Mouse (Mus musculus) spleen, postnatal 4 days (tissue): ENCODE results near the gene Sf3b3.
A peak's percentile ranks its signal among the peaks of the same experiment; 100 is the strongest.
"Not testable (repeated sequence)": the region's sequence is repeated elsewhere in the genome, so short reads cannot be mapped to it uniquely, and the experiment has no call there.

Source experiments
- DNase-seq, 2 experiments: peaks; one replicate each; pipeline ENCODE4 v3.0.0; 2022; ENCODE audit warnings: low spot score in 2 of 2

The Sf3b3 gene

DNA sequence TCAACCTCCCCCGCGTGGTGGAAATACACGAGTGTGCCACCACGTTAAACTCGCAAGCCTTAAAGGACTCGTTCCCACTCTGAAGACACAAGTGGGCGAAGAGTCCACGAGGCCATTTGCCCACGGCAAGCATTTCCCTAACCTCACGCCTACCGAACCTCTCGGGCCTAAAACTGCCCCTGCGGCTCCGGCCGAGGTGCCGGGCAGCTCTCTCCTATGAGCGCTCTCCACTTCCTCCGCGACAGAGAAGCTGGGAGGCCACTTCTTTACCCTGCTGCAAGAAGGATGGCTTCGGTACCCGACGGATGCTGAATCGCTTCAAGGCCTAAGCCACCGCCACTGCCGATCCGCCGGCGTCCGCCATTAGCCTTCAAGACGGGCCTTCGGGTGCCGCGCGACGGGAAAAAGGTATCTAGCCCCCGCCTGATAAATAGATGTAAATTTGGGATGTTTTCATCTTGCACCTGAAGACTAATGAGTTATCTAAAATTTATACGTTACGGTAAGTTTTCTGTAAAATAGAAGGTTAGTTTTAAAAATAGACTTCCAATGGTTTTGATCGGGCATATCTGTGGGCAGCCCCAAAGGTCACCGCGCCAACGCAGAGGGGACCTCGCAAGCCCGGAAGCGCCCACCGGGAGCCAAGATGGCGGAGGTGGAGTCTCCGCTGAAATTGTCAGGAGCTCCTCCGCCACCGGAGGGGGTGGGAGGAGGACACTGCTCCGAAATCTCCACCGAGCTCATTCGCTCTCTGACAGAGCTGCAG lies at the start of gene Sf3b3, which contains the start of gene Cog4:
Gene Sf3b3 (minus strand): TSS at position 383 of the 766 bp plus-strand sequence.
Gene Cog4 (plus strand): TSS at position 196 of the 766 bp plus-strand sequence.
- DNase-seq, result peak; percentile 85 to 92

DNA sequence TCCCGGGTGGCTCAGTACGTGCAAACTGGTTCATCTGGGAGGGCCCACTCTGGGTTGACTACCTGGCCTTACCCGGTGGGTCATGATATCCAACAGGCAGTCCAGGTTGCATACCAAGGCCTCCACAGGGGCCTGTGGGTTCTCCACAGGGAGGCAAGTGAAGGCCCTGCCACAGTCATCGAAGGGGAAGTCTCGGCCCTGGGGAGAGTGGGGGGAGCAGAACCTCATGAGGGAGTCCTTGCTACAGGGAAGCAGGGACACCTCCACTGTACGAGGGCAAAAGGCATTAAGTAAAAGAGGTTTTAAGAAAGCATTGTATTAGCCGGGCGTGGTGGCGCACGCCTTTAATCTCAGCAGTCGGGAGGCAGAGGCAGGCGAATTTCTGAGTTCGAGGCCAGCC lies 49.2 kb upstream of the Sf3b3 start:
- DNase-seq, result no peak

DNA sequence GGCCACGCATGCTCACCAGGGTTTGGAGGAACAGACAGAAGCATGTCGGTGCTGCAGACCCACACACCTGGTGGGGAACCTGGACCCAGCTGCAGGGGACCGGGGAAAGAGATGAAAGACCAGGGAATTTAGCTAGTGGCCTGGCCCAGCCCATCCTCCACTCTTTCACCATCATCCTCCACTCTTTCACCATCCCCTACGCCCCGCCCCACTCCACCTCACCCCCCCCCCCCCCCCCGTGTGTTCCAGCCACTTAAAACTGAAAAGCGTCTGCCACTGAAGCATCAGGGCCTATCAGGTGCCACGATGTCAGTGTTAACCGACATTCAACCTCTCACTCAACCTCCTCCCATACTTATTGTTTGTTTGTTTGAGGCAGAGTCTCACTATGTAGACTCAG lies 48.7 kb upstream of the Sf3b3 start:
- DNase-seq, result no peak

DNA sequence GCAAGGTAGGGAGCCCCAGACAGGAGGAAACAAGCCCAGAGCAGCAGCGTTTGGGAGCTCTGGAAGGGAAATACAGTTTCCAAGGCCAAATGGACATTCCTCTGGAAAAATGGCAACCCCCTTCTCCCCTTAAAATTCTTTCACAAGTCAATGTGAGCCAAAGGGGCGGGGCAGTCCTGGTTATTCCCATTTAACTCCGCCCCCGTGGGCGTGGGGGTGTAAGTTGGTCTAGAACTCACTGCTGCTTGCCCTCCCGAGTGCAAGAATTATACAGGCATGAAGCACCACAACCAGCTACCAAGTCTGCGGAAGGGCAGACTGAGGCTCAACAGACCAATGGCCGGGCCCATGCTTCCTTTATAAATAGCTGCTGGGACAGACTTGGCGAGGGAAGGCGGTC lies 48.3 kb upstream of the Sf3b3 start:
- DNase-seq, result no peak

DNA sequence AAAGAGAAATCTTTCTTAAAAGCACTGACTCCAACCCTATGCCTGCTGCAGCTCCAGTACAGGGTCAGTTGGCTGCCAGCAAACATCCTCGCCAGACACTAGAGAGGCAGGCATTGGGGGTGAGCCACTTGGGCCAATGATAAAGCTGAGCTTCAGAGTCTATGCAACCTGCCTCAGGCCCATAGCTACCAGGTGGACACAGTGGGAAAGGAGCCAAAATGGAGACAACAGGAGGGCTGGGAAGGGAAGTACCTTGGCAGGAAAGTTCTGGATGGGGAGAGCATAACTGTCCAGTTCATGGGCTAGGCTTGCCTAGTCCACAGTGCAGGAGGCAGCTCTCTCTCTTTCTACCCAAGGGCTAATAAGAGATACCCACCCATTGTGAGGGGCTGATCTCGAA lies 46.3 kb upstream of the Sf3b3 start:
- no peak for DNase-seq

DNA sequence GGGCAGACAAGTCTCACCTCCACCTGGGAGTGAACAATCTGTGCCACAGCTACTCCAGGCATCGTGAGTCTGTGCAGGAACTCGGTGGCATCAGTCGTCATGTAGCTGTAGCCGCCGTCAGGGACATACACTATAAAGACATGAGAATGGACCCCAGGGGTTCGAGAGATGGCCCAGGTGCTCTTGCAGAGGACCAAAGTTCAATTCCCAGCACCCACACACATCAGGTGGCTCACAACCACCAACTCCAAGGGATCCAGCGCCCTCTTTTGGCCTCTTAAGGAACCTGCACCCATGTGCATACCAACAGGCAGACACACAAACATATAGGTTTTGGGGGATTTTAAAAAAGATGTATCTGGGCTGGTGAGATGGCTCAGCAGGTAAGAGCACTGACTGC lies 45.5 kb upstream of the Sf3b3 start:
- no peak for DNase-seq

DNA sequence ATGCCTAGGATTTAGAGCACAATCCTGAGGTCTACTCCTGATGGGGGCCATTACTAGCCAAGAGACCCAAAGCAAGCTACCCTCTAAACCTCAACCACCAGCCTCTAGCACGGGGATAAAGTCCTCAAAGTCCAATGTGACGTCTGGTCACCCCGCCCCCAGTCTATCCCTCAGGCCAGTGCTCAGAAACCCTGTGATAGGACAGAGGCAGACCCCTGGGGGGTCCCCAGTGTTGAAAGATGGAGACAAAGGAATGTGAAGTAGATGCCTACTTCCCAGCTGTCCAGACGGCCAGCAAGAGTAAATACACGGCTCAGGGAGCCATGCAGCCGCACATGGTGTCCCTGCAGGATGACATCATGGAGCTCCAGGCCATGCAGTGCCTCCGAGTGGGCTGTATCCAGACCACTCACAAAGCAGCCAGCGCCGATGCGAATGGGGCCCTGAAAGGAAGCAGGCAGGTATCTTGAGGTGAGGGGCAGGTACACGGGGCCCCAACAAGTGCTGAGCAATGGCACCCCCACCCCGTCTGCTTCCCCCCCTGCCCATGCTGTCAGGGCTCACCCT lies 43.4 kb upstream of the Sf3b3 start:
- no peak for DNase-seq

DNA sequence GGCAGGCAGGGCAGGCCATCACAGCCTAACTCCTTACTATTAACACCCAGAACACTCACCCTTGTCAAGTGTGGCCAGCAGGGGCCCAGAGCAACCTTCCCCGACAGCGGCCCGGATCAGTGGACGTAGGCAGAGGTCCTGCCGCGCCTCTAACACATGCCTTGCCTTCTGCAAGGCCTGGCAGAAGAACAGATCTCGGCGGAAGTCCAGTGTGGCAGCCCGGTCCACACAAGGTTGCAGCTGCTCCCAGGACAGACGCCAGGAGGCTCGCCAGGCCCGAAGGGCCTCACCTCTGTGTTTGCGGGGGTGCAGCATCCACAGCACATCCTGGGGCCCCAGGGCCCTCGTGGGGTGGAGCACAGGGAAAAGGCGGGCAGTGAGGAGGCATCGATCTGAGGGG lies 42.3 kb upstream of the Sf3b3 start:
- no peak for DNase-seq

DNA sequence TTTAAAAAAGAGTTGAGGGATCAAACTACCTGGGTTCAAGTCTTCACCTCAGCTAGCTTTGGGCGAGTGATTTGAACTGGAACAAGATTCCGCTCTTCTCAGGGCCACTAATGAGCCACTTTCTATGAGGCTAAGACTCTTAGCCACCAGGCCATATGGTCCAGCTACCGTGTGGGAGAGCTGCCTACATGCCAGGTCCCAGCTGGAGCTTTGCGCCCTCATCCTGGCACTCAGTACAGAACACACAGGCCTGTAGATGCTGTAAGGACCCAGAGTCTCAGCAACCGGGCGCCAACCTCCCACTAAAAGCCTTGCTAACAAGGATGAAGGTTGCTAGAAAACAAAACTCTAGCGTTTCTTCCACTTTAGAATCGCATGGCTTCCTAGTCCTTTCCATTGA lies 41.9 kb upstream of the Sf3b3 start:
- DNase-seq, result no peak

DNA sequence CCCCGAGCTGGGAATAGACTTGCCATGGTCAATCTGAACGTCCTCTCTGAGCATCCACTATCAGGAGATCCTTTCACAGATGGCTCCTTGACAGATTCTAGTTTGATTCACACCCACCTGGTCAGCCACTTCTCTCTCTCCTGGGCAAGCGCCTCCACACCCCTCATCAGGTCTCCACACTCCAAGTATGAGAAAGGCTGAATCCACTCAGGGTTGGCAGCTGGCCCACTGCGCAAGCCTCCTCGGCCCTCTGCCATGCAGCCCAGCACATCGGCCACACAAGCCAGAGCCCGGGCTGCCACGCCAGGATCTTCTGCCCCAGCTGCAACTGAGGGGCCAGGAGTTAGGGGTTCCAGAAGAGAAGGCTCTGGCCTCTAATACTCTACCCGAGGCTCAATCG lies 41.0 kb upstream of the Sf3b3 start:
- no peak for DNase-seq

DNA sequence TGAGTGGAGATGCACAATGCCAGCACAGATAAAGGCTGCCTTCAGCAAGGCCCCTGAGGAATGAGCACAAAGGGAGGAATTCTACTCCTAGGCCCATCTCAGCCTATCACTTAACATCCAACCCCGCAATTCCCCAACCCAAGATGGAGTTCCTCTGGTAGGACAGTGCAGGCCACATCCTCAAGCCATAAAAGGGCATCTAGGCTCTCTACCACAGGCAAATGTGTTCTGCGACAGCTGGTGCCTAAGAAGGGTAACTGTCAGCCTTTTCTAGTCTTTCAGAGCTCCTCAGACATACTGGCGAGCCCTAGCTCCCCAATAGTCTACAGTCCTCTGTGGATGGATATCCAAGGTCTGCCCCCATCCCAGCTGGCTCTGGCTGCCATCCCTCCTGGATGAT lies 40.0 kb upstream of the Sf3b3 start:
- DNase-seq, result no peak

DNA sequence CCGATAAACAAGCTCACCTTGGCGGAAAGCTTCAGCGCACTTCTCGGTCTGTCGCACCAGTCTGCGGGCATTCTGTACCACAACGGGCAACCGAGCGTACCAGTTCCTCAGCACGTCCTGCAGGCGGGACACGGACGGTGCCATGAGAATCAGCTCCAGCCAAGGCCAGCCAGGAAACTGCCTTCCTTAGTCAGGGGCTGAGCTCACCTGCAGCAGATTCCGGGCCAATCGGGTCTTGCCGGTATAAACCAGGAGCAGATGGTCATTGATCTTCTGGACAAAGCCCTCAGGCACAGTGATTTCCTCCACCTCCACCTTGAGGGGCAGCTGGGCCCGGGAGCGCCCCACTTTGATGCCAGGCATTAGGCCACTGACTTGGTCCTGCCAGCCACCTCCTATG lies 37.2 kb upstream of the Sf3b3 start:
- DNase-seq, result no peak

DNA sequence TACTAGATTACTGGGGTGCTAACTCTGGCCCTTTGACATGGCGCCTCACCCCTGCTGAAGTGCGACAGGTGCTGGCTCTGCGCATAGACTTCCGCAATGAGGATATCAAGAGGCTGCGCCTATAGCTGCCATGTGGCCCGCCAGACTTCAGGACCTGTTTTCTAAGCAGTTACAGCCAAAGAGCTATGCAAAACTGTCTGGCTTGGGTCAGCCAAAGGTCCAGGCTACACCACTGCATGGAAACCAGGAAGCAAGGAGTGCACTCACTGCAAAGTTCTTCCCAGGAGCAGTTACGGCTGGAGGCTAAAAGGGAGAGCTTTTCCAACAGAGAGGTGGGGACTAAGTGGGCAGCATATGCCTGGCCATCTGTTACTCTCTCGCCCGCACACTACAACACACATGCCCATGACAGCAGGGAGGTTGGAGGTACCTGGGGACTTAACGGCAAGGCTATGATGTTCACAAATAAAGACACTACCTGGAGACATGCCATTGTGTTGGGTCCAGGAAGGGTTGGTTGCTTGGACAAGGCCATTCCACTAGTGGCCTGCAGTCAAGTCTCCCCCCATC lies 35.2 kb upstream of the Sf3b3 start:
- DNase-seq, result no peak

DNA sequence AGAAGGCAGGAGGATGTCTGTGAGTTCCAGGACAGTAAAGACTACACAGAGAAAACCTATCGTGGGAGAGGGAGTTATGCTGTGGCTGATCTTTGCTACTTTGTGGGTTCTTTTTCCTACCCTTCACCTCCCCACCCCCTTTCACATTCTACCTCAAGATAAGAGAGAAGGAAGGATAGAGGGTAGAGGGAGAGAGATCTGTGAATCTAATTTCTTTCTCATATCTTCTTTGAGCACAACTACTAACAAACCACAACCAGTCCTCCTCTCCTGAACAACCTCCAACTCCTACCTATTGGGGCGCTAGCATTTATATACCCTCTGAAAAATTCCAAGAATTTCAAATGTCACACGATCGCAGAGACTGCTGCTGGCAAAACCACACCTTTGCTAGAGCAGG lies 31.3 kb upstream of the Sf3b3 start:
- no peak for DNase-seq

DNA sequence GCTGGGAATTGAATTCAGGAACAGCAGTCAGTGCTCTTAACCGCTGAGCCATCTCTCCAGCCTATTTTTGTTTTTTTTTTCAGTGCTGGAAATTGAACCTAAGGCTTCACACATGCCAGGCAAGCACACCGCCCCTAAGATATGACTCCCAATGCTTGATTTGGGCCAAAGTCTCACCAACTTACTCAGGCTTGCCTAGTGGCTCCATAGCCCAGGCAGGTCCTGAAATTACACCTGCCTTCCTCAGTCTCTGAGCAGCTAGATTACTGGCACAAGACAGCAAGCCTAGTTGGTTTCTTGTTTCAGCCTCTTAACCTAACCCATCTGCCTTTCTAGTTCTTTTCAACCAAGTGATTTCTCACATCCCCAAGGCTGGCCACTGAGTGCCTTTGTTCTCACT lies 23.9 kb upstream of the Sf3b3 start:
- DNase-seq, result no peak

DNA sequence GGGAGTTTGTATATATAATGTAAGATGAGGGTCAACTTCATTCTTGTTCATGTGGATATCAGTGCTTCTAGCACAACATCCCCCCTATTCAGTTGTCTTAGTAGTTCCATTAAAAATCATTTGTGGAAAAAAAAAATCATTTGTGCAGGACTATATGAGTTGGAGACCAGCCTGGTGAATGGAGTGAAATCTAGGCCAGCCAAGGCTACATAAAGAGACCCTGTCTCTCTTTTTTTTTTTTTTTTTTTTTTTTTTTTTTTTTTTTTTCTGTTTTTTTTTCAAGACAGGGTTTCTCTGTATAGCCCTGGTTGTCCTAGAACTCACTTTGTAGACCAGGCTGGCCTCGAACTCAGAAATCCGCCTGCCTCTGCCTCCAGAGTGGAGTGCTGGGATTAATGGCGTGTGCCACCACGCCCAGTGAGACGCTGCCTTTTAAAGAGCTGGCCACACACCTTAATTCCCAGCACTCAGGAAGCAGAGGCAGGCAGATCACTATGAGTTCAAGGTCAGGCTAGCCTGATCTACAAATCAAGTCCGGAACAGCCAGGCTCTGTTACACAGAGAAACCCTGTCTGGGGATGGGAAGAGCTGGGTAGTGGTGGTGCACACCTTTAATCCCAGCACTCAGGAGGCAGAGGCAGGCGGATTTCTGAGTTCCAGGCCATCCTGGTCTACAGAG lies 14.9 kb upstream of the Sf3b3 start:
- DNase-seq, result not testable (repeated sequence)

DNA sequence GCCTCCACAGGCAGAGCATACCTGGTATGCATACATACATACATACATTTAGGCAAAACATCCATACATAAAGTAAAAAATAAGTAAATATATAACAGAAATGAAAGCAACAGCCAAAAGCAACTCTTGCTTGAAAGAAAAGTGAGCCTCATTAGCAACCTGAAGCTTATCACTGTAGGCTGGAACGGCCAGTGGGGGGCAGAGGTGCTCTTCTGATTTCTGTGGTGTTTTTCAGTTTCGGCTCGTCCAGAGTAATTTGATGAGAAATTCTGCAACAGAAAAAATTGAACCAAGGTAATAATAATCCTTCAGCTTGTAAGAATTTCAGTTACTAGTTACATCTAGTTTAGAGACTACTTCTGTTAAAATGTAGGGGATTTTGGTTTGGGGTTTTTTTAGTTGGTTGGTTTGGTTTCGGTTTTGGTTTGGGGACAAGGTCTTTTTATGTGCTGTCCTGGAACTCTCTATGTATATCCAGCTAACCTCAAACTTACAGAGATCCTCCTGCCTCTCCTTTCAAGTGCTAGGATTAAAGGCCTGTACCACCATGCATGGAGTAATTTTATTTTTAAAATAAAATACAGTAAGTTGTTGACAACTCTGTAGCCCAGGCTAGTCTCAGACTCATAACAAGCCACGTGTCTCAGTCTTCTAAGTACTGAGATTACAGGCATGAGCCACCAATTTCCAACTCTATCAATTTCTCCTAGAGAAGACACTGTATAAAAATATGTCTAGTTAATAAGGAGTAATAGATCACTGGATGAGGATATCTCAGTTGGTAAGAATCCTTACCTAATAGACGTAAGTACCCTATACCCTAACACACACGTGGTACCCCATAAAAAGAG lies 13.3 kb upstream of the Sf3b3 start:
- DNase-seq, result no peak

DNA sequence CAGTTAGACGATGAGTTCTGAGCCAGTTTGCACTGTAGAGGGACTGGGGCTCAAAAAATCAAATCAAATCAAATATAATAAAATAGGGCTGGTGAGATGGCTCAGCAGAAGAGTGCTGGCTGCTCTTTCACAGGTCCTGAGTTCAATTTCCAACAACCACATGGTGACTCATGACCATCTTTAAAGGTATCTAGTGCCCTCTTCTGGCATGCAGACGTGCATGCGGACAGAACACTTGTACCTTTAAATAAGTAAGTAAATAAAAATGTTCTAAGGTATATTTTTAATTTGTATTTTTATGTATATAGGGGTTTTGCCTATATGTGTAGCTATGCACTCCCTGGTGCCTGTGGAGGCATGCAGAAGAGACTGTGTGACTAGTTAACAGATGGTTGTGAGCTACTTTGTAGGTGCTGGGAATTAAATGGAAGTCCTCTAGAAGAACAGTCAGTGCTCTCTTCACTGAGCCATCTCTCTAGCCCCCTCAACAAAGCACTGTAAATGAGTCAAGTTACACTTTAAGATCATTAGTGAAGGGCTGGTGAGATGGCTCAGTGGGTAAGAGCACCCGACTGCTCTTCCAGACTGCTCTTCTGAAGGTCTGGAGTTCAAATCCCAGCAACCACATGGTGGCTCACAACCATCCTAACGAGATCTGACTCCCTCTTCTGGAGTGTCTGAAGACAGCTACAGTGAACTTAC lies 10.3 kb upstream of the Sf3b3 start:
- no peak for DNase-seq

DNA sequence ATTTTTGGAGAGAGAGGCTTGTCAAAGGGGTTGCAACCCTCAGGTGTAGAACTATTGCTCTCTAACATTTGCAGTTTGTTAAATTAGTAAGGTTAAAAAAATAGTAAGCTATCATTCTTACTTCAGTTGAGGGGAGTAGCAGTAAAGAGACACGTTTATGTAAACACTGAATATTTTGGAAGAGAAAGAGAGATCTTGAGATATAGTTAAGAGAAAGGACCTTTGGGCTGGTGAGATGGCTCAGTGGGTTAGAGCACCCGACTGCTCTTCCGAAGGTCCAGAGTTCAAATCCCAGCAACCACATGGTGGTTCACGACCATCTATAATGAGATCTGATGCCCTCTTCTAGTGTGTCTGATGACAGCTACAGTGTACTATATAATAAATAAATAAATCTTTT lies 9.5 kb upstream of the Sf3b3 start:
- DNase-seq, result not testable (repeated sequence)

DNA sequence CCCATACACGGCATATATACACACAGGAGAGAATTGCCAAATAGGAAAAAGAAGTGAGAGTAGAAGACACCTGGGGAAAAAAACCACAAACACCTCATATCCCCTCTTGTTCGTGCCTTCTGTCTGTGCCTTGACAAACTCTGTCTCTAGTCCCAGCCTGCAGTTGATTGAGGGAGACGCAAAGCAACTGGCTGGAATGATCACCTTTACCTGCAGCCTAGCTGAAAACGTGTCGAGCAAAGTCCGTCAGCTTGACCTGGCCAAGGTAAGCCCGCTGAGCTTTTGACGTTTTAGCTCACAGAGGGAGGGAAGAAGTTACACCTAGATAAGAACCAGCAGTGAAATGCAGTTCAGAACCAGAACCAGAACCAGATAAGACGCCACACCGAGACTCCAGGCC lies 4.6 kb upstream of the Sf3b3 start:
- DNase-seq, result no peak
